Mouse (Mus musculus) bone marrow, adult 2 months (tissue): ENCODE measurements around the gene Rmdn2.

Experiments used
- CTCF ChIP-seq: fragments of 200-500 bp; IDR thresholded peaks from 2 replicates; pipeline ENCODE4 v1.5.1; 2011; ENCODE audit warnings: low read length, control low read depth; ENCODE audit not compliant: control insufficient read depth, insufficient read depth
- POLR2A ChIP-seq: fragments of 200-500 bp; IDR thresholded peaks from 2 replicates; pipeline ENCODE4 v1.6.1; 2011; ENCODE audit warnings: low read depth, mild to moderate bottlenecking, control low read depth, low read length, borderline replicate concordance; ENCODE audit not compliant: control insufficient read depth

- TF ChIP-seq POLR2A (no peak), CTCF (no peak)
These were observed 1.4 kb upstream of the Rmdn2 start for GRCm38 (mm10) chr17:79610163-79610755.
